Mouse (Mus musculus) hindbrain, embryonic 11.5 days (tissue): ENCODE data around the gene Mdp1. TPM values are rescaled to one million over a fixed set of nuclear protein-coding genes. Genes with fewer than 3 reads are reported as not detected.

Experiments used
- ATAC-seq: fragments of 200-750 bp; cut with Nextera tagmentation; 2 replicates; pipeline ENCODE4 v1.8.0; 2017; ENCODE audit warnings: mild to moderate bottlenecking, moderate TSS enrichment, moderate library complexity; ENCODE audit not compliant: low FRiP score
- DNase-seq: peaks from one replicate; pipeline ENCODE4 v3.0.0-alpha.2; 2015; ENCODE audit warnings: low spot score
- H3K27ac ChIP-seq: fragments of 300-500 bp; sonication (generic); 2 replicates; pipeline ENCODE4 v1.5.1; 2014; ENCODE audit warnings: mild to moderate bottlenecking, low read depth, low read length
- H3K27me3 ChIP-seq: fragments of 300-500 bp; sonication (generic); 2 replicates; pipeline ENCODE4 v1.6.1; 2014; ENCODE audit warnings: mild to moderate bottlenecking, low read length, moderate library complexity, mixed read lengths; ENCODE audit not compliant: control insufficient read depth, insufficient read depth
- H3K36me3 ChIP-seq: fragments of 300-500 bp; sonication (generic); 2 replicates; pipeline ENCODE4 v1.6.1; 2014; ENCODE audit warnings: mild to moderate bottlenecking, low read length, moderate library complexity, mixed read lengths; ENCODE audit not compliant: control insufficient read depth, insufficient read depth
- H3K4me1 ChIP-seq: fragments of 300-500 bp; sonication (generic); replicated peaks from 2 replicates; pipeline ENCODE4 v1.6.1; 2014; ENCODE audit warnings: low read length, mixed read lengths; ENCODE audit not compliant: control insufficient read depth, insufficient read depth
- H3K4me2 ChIP-seq: fragments of 300-500 bp; sonication (generic); replicated peaks from 2 replicates; pipeline ENCODE4 v1.6.1; 2014; ENCODE audit warnings: mild to moderate bottlenecking, low read depth, low read length
- H3K4me3 ChIP-seq: fragments of 300-500 bp; sonication (generic); 2 replicates; pipeline ENCODE4 v1.5.1; 2014; ENCODE audit warnings: low read depth, low read length
- H3K9ac ChIP-seq: fragments of 300-500 bp; sonication (generic); 2 replicates; pipeline ENCODE4 v1.6.1; 2014; ENCODE audit warnings: low read depth, low read length
- H3K9me3 ChIP-seq: fragments of 300-500 bp; sonication (generic); 2 replicates; pipeline ENCODE4 v1.6.1; 2016; ENCODE audit warnings: low read length; ENCODE audit not compliant: control insufficient read depth
- WGBS: fragments of 180-500 bp; shearing (Covaris S2); extraction: QIAGEN DNeasy Blood & Tissue Kit; methylation state at CpG from one replicate; pipeline ENCODE4 v1.1.7; 2014; 5-methylcytosine and 5-hydroxymethylcytosine counted together
- polyA plus RNA-seq: library from polyadenylated mRNA; unstranded; fragments of >200 nt; fragmentation: Nextera tagmentation; extraction: Ambion mirVana; gene quantifications from 2 replicates; pipeline ENCODE4 v1.2.1, GENCODE M21; 2014

Mdp1 gene
- polyA plus RNA-seq, 1 experiment from 2014 or later, result 70.2 TPM

DNA sequence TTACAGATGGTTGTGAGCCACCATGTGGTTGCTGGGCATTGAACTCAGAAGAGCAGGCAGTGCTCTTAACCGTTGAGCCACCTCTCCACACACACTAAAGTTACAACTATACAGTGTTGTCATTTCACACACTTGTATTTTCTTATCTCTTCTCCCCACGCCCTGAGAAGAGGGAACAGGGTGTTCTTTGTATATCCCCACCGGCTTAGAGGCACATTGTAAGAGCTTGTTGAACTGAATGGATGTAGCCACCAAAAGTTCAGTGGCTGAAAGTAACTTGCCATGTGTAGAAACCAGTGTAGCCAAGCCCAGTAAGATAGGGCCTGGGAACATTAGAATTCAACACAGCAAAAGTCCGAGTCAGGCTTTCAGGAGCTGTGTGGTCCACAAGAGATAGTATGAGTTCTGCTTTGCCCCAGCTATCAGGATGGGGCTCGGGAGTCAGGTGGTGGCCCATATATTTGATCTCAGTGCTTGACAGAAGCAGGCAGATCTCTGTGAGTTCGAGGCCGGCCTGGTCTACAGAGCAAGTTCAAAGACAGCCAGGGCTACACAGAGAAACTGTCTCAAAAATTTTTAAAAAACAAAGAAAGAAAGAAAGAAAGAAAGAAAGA, 45.6 kb downstream of the Mdp1 start:
- no peaks in the 10 kb centered on the region for H3K4me1 ChIP-seq
- WGBS, result 83% methylated on average over 7 of the region's 7 CpGs

DNA sequence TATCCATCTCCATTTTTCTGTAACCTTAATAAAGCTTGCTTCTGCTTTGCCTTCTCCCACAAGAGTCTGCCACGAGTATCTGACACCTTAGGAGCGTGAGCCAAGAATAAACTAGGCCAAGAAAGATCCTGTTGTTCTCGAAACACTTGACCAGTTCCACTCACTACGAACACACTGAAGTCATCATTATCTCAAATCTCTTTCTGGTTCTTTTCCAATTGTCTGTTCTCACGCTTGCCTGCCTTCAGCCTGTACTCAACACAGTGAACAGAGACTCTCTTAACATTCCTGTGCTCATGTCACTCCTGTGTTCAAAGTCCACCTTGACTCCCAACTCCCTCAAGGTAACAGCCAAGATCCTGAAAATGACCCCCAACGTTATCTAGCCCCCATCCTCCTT, 47.0 kb downstream of the Mdp1 start:
- H3K36me3 ChIP-seq, result no peaks in the 10 kb centered on the region
- H3K9ac ChIP-seq, result no peak overlapping the region
- H3K4me2 ChIP-seq, result no peak overlapping the region
- ATAC-seq (no peak), DNase-seq (no peak)
- H3K9me3 ChIP-seq, result no peaks in the 10 kb centered on the region
- no peaks in the 10 kb centered on the region for H3K4me1 ChIP-seq
- 71% methylated on average over 6 of the region's 6 CpGs for WGBS
- no peak overlapping the region for H3K27ac ChIP-seq
- H3K27me3 ChIP-seq, result no peaks in the 10 kb centered on the region
- no peak overlapping the region for H3K4me3 ChIP-seq

More for the DNA sequence above, 45.6 kb downstream of the Mdp1 start:
- H3K27ac ChIP-seq, result no peak overlapping the region
- H3K4me2 ChIP-seq, result no peak overlapping the region
- no peaks in the 10 kb centered on the region for H3K36me3 ChIP-seq
- H3K27me3 ChIP-seq, result no peaks in the 10 kb centered on the region
- ATAC-seq, result no peak
- H3K9ac ChIP-seq, result no peak overlapping the region
- no peaks in the 10 kb centered on the region for H3K9me3 ChIP-seq
- H3K4me3 ChIP-seq, result no peak overlapping the region
- DNase-seq, result no peak

DNA sequence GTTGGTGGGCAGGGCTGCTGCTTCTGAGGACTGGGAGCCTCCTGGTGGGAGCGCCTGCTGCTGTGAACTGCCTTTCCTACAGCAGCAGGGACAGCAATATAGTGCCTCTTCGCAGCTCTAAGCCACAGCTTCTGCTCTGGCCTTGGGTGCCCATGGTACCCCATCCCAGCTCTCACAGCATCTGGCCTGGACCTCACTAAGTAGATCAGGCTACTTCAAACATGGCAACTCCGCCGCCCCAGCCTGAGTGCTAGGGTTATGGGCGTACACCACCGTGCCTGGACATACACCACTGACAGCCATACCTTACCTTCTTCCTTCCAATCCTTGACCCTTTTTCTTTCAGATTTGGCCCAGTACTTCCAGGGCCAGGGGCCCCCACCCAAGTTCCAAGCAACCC, 52.0 kb downstream of the Mdp1 start:
- Histone ChIP-seq H3K27ac (no peak overlapping the region), H3K27me3 (no peaks in the 10 kb centered on the region), H3K4me3 (no peak overlapping the region), H3K4me2 (no peak overlapping the region), H3K9ac (no peak overlapping the region), H3K9me3 (no peaks in the 10 kb centered on the region), H3K4me1 (no peaks in the 10 kb centered on the region), H3K36me3 (0 out of 2 replicates have a peak, but pooled peaks cover 3% of the 10 kb centered on the region)
- 94% methylated on average over 6 of the region's 6 CpGs for WGBS
- ATAC-seq (no peak), DNase-seq (no peak)

Other genes starting within 250 kb of the Mdp1 start
- 26.0 and 36.5 TPM in 2 replicates for gene Dhrs4, start 181.8 kb downstream of the Mdp1 start, polyA plus RNA-seq
- 10.1 and 14.0 TPM in 2 replicates for gene Carmil3, start 169.9 kb downstream of the Mdp1 start, polyA plus RNA-seq
- gene Cpne6, start 150.1 kb downstream of the Mdp1 start, polyA plus RNA-seq, result 1.3 and 1.6 TPM in 2 replicates
- 0.15 and 0.20 TPM in 2 replicates for gene Nrl, start 135.5 kb downstream of the Mdp1 start, polyA plus RNA-seq
- gene Pck2, start 120.2 kb downstream of the Mdp1 start, polyA plus RNA-seq, result 11.3 and 12.6 TPM in 2 replicates
- gene Dcaf11, start 100.5 kb downstream of the Mdp1 start, polyA plus RNA-seq, result 81.5 and 85.4 TPM in 2 replicates
- gene A730061H03Rik, start 100.1 kb downstream of the Mdp1 start, polyA plus RNA-seq, result 0.52 TPM in 1 of 2 replicates, not detected in the other
- gene Fitm1, start 84.9 kb downstream of the Mdp1 start, polyA plus RNA-seq, result 0.77 and 1.8 TPM in 2 replicates
- 126 TPM in 2 replicates for gene Psme1, start 82.4 kb downstream of the Mdp1 start, polyA plus RNA-seq
- gene Emc9, start 75.2 kb downstream of the Mdp1 start, polyA plus RNA-seq, result 6.4 and 8.5 TPM in 2 replicates
- 195 and 222 TPM in 2 replicates for gene Psme2, start 69.4 kb downstream of the Mdp1 start, polyA plus RNA-seq
- gene Rnf31, start 68.8 kb downstream of the Mdp1 start, polyA plus RNA-seq, result 10.6 and 12.1 TPM in 2 replicates
- gene Irf9, start 56.9 kb downstream of the Mdp1 start, polyA plus RNA-seq, result 6.9 and 7.6 TPM in 2 replicates
- gene Rec8, start 42.5 kb downstream of the Mdp1 start, polyA plus RNA-seq, result 8.2 and 8.8 TPM in 2 replicates
- gene Ipo4, start 24.6 kb downstream of the Mdp1 start, polyA plus RNA-seq, result 71.2 and 73.1 TPM in 2 replicates
- 1.7 and 4.0 TPM in 2 replicates for gene Gm49378, start 22.6 kb downstream of the Mdp1 start, polyA plus RNA-seq
- 60.2 and 61.9 TPM in 2 replicates for gene Tm9sf1, start 16.7 kb downstream of the Mdp1 start, polyA plus RNA-seq
- 0.38 and 0.48 TPM in 2 replicates for gene Tssk4, start 10.3 kb downstream of the Mdp1 start, polyA plus RNA-seq
- gene Gmpr2, start 11.4 kb upstream of the Mdp1 start, polyA plus RNA-seq, result 54.6 and 58.8 TPM in 2 replicates
- 596 and 597 TPM in 2 replicates for gene Nedd8, start 11.6 kb upstream of the Mdp1 start, polyA plus RNA-seq
- 52.7 and 63.1 TPM in 2 replicates for gene Tinf2, start 21.3 kb upstream of the Mdp1 start, polyA plus RNA-seq
- gene Tgm1, start 53.4 kb upstream of the Mdp1 start, polyA plus RNA-seq, result 0.36 and 0.49 TPM in 2 replicates
- 25.3 and 27.4 TPM in 2 replicates for gene Rabggta, start 61.8 kb upstream of the Mdp1 start, polyA plus RNA-seq
- 68.6 and 72.1 TPM in 2 replicates for gene Dhrs1, start 85.2 kb upstream of the Mdp1 start, polyA plus RNA-seq
- 47.0 and 47.6 TPM in 2 replicates for gene Nop9, start 85.2 kb upstream of the Mdp1 start, polyA plus RNA-seq
- gene Cideb, start 98.0 kb upstream of the Mdp1 start, polyA plus RNA-seq, result 0.33 TPM in 1 of 2 replicates, not detected in the other
- gene Ltb4r2, start 100.9 kb upstream of the Mdp1 start, polyA plus RNA-seq, result 0.28 and 0.62 TPM in 2 replicates
- 0.14 TPM in 1 of 2 replicates, not detected in the other for gene Ltb4r1, start 105.5 kb upstream of the Mdp1 start, polyA plus RNA-seq
- 6.6 and 7.6 TPM in 2 replicates for gene Adcy4, start 123.6 kb upstream of the Mdp1 start, polyA plus RNA-seq
- 11.0 and 12.9 TPM in 2 replicates for gene Ripk3, start 128.4 kb upstream of the Mdp1 start, polyA plus RNA-seq
- gene Nfatc4, start 162.6 kb upstream of the Mdp1 start, polyA plus RNA-seq, result 19.5 and 25.5 TPM in 2 replicates
- 8.3 and 8.8 TPM in 2 replicates for gene Nynrin, start 193.5 kb upstream of the Mdp1 start, polyA plus RNA-seq
- 0.17 and 0.31 TPM in 2 replicates for gene Cbln3, start 223.9 kb upstream of the Mdp1 start, polyA plus RNA-seq
- gene Khnyn, start 224.4 kb upstream of the Mdp1 start, polyA plus RNA-seq, result 7.8 and 9.3 TPM in 2 replicates
- gene Sdr39u1, start 239.8 kb upstream of the Mdp1 start, polyA plus RNA-seq, result 39.7 and 41.9 TPM in 2 replicates